Mouse (Mus musculus): ENCODE measurements around the gene Npw. TPM values are rescaled to one million over a fixed set of nuclear protein-coding genes. Genes with fewer than 3 reads are reported as not detected.

Npw gene
- not detected in 2 replicates for polyA plus RNA-seq (2012)

GRCm38 (mm10) chr17:24658017-24658758 is at the start of gene Npw:
Gene Npw, minus strand, starts transcription at chr17:24658457.
- TF ChIP-seq GATA1 (IDR thresholded peaks at IDR 0.05; ENCODE audit: low read length), result no peak

- TF ChIP-seq GATA1 (IDR thresholded peaks at IDR 0.05; ENCODE audit: low read length), result no peak
These were observed 49.7 kb upstream of the Npw start for GRCm38 (mm10) chr17:24707801-24708425.

GRCm38 (mm10) chr17:24706982-24707800 is 48.9 kb upstream of the Npw start, which contains the start of gene Tbl3:
Gene Tbl3, minus strand, starts transcription at chr17:24707660.
- peak; percentile 38 for TF ChIP-seq GATA1 (IDR thresholded peaks at IDR 0.05; ENCODE audit: low read length)

GRCm38 (mm10) chr17:24705821-24706220 is 47.6 kb upstream of the Npw start:
- TF ChIP-seq GATA1 (IDR thresholded peaks at IDR 0.05; ENCODE audit: low read length), result no peak

GRCm38 (mm10) chr17:24701251-24701650 is 43.0 kb upstream of the Npw start:
- TF ChIP-seq GATA1 (IDR thresholded peaks at IDR 0.05; ENCODE audit: low read length), result no peak

GRCm38 (mm10) chr17:24699473-24699872 is 41.2 kb upstream of the Npw start:
- TF ChIP-seq GATA1 (IDR thresholded peaks at IDR 0.05; ENCODE audit: low read length), result no peak

GRCm38 (mm10) chr17:24698715-24699114 is 40.5 kb upstream of the Npw start:
- TF ChIP-seq GATA1 (IDR thresholded peaks at IDR 0.05; ENCODE audit: low read length), result no peak

GRCm38 (mm10) chr17:24697985-24698384 is 39.7 kb upstream of the Npw start:
- no peak for TF ChIP-seq GATA1 (IDR thresholded peaks at IDR 0.05; ENCODE audit: low read length)

GRCm38 (mm10) chr17:24696011-24696697 is 37.9 kb upstream of the Npw start, which contains the start of the genes Gfer and Noxo1:
Gene Gfer, minus strand, starts transcription at chr17:24696156.
Gene Noxo1, plus strand, starts transcription at chr17:24696234.
- no peak for TF ChIP-seq GATA1 (IDR thresholded peaks at IDR 0.05; ENCODE audit: low read length)

GRCm38 (mm10) chr17:24695326-24696010 is 37.2 kb upstream of the Npw start:
- no peak for TF ChIP-seq GATA1 (IDR thresholded peaks at IDR 0.05; ENCODE audit: low read length)

- TF ChIP-seq GATA1 (IDR thresholded peaks at IDR 0.05; ENCODE audit: low read length), result no peak
These were observed 34.1 kb upstream of the Npw start for GRCm38 (mm10) chr17:24692385-24692784.

GRCm38 (mm10) chr17:24689251-24690081 is 31.2 kb upstream of the Npw start, which contains the start of gene Syngr3:
Gene Syngr3, minus strand, starts transcription at chr17:24689955.
- TF ChIP-seq GATA1 (IDR thresholded peaks at IDR 0.05; ENCODE audit: low read length), result no peak

- TF ChIP-seq GATA1 (IDR thresholded peaks at IDR 0.05; ENCODE audit: low read length), result no peak
These were observed 29.3 kb upstream of the Npw start for GRCm38 (mm10) chr17:24687599-24687998.

- no peak for TF ChIP-seq GATA1 (IDR thresholded peaks at IDR 0.05; ENCODE audit: low read length)
These were observed 28.9 kb upstream of the Npw start for GRCm38 (mm10) chr17:24687146-24687595.

All from G1E-ER4 (cell line).